Mouse (Mus musculus) midbrain, embryonic 15.5 days (tissue): ENCODE measurements around the gene Fanca. TPM values are rescaled to one million over a fixed set of nuclear protein-coding genes. Genes with fewer than 3 reads are reported as not detected.

Experiments used
- polyA plus RNA-seq: library from polyadenylated mRNA; unstranded; fragments of >200 nt; fragmentation: Nextera tagmentation; extraction: Ambion mirVana; gene quantifications from 2 replicates; pipeline ENCODE4 v1.2.1, GENCODE M21; 2015

Fanca gene
- polyA plus RNA-seq, 1 experiment from 2014 or later: 6.4 TPM

Other genes starting within 250 kb of the Fanca start
- 632 and 634 TPM in 2 replicates for gene Rpl13, start 216.2 kb downstream of the Fanca start, polyA plus RNA-seq
- 8.1 TPM in 2 replicates for gene Cpne7, start 201.2 kb downstream of the Fanca start, polyA plus RNA-seq
- 1.6 and 2.1 TPM in 2 replicates for gene Sult5a1, start 160.3 kb downstream of the Fanca start, polyA plus RNA-seq
- gene Dpep1, start 132.3 kb downstream of the Fanca start, polyA plus RNA-seq: 0.13 and 0.19 TPM in 2 replicates
- 227 and 235 TPM in 2 replicates for gene Chmp1a, start 105.8 kb downstream of the Fanca start, polyA plus RNA-seq
- gene Spata33, start 105.7 kb downstream of the Fanca start, polyA plus RNA-seq: 8.0 and 8.1 TPM in 2 replicates
- 52.6 and 55.0 TPM in 2 replicates for gene Cdk10, start 93.7 kb downstream of the Fanca start, polyA plus RNA-seq
- 7.4 and 8.1 TPM in 2 replicates for gene Spata2l, start 82.3 kb downstream of the Fanca start, polyA plus RNA-seq
- 28.2 and 30.3 TPM in 2 replicates for gene Zfp276, start 64.4 kb downstream of the Fanca start, polyA plus RNA-seq
- gene Vps9d1, start 64.2 kb downstream of the Fanca start, polyA plus RNA-seq: 66.6 and 69.9 TPM in 2 replicates
- gene Spire2, start 14.1 kb upstream of the Fanca start, polyA plus RNA-seq: 44.0 and 44.8 TPM in 2 replicates
- 324 and 331 TPM in 2 replicates for gene Tcf25, start 55.2 kb upstream of the Fanca start, polyA plus RNA-seq
- 0.10 and 0.17 TPM in 2 replicates for gene Mc1r, start 88.5 kb upstream of the Fanca start, polyA plus RNA-seq
- gene Tubb3, start 92.8 kb upstream of the Fanca start, polyA plus RNA-seq: 2,127 and 2,170 TPM in 2 replicates
- 48.4 and 49.8 TPM in 2 replicates for gene Def8, start 105.0 kb upstream of the Fanca start, polyA plus RNA-seq
- 52.6 and 59.0 TPM in 2 replicates for gene Afg3l1, start 159.3 kb upstream of the Fanca start, polyA plus RNA-seq
- 106 and 107 TPM in 2 replicates for gene Dbndd1, start 196.9 kb upstream of the Fanca start, polyA plus RNA-seq
- 44.4 and 45.6 TPM in 2 replicates for gene Gas8, start 200.3 kb upstream of the Fanca start, polyA plus RNA-seq